Mouse (Mus musculus): ENCODE measurements around the gene Neurl1b.

The Neurl1b gene

DNA sequence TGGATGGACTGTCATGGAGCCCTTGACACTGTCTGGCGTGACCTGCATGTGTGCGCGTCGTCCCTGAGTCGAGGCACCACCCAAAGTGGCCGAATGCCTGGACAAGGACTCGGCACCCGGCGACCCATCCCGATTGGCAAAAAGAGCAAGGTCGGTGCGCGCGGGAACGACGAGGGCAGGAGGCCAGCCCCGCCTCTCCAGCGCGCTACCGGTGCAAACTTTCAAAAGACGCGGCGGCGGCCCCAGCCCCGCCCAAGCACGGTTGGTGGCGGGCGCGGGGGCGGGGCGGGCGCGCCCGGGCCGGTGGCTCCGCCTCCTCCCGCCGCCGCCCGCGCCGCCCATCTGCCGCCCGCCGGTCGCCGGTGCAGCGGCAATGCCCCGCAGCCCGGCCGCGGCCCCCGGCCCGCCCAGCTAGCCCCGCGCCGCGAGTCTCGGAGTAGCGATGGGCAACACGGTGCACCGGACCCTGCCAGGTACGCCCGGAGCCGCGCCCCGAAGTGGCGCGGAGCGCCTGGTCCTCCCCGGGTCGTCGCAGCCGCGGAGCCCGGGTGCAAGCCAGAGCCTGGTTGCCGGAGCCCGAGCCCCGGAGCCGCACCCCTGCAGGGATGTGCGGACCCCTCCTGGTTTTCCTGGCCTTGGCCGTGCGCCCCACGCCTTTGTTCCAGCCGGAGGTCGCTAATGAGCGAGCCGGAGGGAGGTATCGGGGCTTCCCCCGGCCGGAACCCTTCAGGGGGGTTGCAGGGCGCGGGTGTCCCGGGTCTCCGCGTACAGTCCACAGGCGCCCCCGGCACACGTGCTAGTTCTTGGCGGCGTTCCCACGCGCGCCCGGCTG lies at the start of gene Neurl1b:
Neurl1b (plus strand) TSS at position 307 of the 832 bp plus-strand sequence.
- peak; percentile 66 for DNase-seq (ENCODE audit: low spot score)

DNA sequence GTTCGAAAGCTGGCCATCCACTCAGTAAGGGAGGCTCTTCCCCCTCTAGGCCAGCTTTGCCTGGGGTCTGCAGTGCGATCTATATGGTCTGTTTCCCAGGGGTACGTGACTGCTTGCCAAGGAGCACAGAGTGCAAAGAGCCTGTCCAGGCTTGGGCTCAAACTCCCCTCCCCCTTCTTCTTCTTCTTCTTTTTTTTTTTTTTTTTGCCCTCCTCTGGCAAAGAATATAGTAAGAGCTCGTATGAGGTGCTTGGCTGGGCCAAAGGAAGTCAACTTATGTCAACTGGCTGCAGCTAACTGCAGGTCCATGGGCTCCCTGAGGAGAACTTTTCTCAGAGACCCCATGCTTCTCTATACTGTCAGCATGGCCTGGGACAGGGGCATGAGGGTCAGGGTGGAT lies 47.8 kb upstream of the Neurl1b start:
- no peak for DNase-seq (ENCODE audit: low spot score)

DNA sequence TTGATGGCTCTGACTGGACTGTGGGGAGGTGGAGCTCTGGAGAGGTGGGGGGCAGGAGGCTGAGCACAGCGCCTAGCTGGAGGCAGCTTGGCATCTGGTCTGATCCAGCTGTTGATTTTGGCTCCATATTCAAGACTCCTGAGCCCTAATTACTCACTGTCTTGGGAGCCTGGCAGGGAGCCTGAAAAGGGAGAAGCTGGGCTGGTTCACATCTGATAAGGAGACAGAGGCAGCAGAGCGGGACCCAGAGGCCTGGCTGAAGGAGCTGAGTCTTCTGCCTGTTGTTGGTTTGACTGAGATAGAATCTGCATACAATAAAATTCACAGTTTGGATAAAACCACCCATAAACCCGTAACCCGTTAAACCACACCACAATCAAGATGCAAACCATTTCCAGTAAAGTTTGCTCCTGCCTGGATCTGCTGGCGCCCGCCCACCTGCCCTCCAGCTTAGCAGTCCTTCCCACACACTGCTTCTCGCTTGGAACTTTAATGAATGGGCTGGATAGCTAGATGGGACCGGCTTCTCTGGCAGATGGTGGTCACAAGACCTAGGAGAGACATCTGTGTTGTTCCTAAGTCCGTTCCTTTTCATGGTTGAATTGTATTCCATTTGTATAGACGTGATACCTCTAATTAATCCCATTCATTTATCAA lies 46.2 kb upstream of the Neurl1b start:
- DNase-seq (ENCODE audit: low spot score) = peak; percentile 73

DNA sequence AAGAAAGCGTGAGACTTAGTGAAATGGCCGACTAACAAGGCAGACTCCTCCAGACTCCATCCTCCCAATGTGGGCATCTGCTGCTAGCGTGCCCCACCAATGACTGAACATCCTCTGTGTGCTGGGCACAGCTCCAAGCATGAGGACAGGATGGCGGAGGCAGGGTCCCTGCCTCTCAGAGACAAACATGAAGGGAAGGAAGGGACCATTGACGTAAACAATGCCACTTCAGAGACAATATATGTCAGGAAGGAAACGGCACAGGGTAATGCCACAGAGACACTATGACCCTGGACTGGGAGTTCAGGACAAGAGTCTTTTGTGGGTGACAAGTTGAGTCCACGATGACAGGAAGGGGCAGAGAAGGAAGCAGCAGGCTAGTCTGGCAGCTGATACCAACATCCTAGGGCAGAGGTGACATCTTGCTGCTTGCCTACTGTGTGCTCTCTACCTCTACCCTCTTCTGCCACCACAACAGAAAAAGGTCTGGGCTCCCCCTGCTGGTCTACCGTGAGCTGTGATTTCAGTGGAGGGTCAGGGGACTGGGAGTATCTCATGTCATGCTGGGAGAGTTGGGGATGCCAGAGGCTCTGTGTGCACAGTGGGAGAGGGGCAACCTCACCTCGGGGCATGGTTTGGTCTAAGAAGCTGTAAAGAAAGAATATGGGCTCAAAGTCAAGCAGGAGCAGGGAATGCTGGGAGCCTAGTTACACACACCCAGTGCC lies 43.9 kb upstream of the Neurl1b start:
- DNase-seq (ENCODE audit: low spot score) = peak; percentile 65

DNA sequence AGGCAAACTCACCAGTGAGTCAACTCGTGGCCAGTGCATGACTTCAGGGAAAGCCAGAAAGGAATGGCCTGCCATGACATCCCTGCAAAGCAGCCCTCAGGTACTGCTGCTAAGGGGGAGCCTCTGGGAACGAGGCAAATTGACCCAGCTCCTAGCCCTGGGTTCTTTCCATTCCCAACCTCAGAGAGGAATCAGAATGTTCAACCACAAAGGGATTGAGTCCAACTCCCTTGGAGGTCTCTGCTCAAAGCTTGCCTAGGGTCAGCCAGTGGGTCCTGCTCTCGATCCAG lies 43.4 kb upstream of the Neurl1b start:
- no peak for DNase-seq (ENCODE audit: low spot score)

DNA sequence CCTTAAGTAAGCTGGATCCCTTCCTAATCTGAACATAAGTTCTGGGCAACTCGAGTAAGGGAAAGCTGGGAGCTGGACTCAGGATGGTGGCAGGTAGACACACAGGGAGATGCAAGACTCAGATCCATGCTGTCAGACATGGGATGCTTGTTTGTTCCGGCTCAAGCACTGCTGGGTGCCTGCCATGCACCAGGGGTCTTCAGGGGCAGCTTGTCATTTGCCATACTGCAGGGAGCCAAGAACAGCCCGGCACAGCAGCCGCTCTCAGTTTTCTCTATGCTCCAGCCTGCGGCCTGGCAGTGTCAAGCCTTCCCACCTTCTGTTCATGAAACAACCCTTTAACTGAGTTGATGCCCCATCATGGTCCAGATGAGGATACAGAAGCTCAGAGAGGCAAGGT lies 41.4 kb upstream of the Neurl1b start:
- DNase-seq (ENCODE audit: low spot score) = no peak

DNA sequence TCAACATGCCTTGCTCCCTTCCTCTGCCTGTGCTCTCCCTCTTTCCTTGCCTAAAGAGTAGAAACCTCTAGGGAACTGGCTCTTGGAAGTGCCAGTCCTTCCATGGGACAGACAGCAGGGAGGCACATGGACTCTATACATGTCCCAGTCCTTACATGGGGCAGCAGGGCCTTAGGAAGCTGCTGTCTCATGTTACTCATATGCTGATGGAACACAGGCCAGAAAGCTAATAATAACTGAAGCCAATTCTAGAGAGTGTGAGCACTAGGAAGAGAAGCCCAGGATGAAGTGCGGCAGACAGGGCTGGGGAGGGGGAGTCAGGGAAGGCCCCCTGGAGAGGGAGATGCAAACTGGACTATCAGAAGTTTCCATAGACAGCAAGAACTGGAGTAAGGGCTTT lies 38.2 kb upstream of the Neurl1b start:
- DNase-seq (ENCODE audit: low spot score) = no peak

DNA sequence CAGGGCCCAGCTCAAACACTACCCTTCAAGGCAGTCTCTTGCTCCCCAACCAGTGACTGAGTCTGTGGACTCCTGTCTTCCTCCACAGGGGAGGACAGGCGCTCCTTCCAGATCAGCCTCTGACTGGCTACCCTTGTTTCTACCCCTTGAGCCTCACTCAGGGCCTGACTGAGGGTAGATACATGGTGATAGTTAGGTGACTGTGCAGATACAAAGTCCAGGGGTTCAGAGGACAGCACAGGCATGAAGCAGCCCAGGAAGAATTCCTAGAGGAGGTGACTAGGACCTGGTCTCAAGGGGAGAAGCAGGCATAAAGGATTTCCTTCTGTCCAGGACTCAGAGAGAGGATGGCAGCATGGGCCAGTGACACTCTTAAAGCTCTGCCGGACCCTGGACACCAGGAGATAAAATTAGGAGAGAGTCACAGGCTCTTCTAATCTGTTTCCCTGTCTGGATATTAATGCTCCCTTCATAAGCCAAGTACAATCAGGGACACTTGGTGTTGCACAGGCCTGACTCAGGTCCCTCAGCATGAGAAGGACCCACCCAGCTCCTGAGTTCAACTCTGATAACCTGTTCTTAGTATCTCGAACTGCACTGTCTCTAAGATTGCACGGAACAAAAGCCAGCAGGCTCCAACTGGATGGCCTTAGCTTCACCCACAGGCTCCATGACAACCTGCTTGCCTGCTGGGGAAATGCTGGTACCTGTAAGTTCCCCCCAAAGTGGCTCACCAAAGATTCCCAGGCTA lies 37.5 kb upstream of the Neurl1b start:
- DNase-seq (ENCODE audit: low spot score) = no peak

DNA sequence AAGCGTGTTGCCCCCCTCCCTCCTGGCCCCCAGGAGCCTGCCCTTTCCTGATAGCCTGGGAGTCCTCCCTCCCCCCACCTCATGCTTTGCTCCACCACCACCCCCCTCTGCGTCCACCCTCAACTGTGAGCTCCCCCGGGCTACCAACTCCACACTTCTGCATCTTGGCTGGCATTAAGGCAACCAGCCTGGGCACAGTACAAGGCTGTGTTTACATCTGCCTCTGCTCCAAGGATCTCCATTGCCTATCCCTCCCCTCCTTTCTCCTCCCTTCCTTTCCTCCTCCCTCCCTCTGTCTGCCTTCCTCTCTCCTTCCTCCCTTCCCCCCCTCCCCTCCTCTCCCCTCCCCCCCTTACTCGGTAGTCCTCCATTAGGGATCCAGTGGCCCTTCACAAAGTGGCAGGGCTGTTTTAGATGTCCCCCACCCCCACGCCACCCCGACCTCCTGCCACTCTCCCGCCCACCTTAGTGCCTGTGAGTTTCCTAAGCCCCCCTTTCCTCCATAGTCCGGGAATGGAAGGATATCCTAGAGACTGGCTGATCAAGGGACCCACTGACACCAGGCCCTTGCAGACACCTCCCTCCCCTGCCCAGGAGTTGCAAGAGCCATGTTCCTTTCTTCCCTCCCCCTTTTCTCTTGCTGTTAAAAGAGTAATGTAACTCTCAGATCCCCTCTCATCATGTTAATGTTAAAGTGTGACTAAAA lies 34.2 kb upstream of the Neurl1b start:
- no peak for DNase-seq (ENCODE audit: low spot score)

DNA sequence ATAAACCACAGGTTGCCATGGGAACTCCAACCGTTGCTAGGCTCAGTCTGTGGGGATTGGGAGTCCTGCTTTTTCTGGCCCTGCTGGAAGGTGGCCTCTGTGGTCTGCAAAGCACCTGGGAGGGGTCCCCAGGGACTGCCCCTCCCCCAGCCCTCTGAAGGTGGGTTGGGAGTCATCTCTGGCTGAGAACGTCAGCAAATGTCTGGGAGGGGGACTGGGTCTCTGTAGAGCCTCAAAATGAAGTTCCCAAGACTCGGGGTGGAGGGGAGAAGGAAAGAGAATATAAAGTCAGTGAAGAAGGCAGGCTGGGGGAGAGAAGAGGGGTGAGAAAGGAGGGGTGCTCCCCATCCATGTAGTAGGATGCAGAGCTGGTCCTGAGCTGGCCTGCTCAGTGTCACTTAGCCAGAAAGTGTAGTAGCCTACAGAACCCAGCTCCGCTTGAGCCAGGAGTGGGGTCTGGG lies 33.6 kb upstream of the Neurl1b start:
- DNase-seq (ENCODE audit: low spot score) = no peak

DNA sequence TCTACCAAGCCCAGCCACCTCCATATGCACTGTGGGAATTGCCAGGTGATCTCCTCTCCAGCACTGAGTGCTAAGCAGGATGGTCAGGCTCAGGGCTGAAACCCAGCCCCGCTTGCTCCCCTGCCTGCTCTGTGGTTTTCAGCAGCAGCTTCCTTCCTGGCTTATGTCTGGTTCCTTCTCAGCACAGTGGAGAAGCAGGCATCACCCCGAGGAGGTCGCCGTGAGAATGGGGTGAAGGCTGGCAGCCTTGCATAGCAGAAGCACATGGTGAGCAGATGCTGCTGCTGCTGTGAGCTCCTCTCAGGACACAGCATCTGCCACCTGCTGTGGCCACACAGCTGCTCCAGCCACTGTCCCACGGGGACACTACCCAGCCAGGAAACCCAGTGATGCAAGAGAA lies 33.0 kb upstream of the Neurl1b start:
- no peak for DNase-seq (ENCODE audit: low spot score)

DNA sequence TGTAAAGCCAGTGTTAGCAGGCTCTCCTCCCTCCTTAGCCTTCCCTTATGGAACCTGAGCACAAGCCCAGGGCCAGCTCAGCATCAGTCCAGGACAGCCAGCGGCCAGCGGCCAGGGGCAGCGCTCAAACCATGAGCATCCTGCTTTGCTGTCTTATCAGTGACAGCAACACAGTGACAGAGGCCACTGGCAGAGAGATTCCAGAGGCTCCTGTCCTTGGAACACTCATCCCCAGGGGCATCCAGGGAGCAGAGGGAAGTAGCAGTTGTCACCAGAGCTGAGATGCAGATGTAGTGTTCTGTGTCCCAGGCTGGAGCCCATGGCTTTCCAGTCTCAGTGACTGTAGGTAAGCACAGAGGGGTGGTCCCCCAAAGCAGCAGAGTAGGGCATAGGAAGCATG lies 32.5 kb upstream of the Neurl1b start:
- no peak for DNase-seq (ENCODE audit: low spot score)

DNA sequence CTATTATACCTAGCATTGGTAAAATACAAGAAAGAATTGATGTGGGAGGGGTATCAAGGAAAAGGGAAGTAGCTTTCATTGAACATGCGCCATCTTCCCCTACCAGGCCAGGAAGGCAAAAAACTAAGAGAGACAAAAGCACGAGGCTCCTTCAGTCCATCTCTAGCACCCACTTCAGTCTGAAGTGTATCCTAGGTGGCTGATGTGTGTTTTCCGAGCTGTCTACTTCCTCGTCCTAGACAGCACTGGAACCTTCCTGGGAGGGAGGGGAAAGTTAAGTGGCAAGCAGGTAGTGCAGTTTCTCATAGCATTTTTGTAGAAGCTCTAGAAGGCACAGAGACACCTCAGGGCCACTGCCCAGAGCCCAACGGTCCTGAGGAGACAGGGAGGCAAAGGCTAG lies 31.9 kb upstream of the Neurl1b start:
- no peak for DNase-seq (ENCODE audit: low spot score)

DNA sequence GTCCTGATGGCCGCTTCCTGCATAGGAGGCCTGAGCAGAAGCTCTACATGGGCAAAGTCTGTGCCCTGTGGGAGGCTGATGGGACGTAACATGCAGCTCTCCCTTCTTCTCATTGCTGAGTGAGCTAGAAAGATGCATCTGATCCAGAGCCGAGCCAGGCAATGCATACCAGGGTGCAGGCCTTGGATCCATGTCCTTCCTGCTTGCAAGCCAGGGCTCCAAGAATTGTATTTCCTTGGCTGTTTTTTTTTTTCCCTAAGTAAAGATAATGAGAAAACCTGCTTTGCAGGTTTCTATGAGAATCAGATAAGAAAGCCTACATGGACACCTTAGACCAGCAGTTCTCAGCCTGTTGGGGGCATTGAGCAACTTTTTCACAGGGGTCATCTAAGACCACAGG lies 30.5 kb upstream of the Neurl1b start:
- DNase-seq (ENCODE audit: low spot score) = no peak

DNA sequence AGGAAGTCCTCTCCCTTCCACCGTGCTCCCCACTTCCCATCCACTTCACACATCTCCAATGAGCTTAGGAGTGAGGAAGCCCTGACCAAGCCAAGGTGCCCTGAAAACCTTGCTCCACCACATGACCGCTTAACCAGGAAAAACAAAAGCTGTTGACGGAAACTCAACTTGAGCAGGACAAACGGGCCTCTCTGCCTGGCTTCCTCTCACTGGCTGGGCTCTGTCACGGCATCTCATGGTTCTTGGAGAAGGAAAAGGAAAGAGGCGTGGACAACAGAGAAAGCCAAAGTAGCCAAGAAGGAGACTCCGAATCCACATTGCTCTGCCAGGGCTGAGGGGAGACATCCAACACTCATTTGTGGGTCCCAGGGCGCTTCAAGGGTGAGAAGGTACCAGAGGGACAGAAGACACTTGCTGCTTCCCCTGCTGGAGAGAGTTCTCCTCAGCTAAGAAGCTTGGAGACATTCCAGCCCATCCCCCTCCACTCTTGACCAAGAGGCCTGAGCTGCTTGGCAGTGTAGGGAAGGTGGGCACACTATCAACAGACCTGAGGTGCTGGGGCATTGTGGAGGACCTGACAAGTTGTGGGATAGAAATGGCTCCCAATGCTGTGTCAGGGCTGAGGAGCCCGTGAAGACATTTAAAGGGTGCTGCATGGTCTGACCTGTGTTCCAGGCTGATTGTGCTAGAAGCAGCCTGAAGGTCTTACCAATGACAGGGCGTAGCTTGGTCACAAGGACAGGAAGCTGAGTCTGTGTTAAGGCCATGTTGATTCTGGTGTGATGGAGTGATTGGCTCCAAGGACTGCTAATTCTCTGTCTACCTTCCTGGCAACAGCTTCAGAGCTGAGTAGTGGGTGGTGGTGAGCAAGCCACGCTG lies 29.1 kb upstream of the Neurl1b start:
- no peak for DNase-seq (ENCODE audit: low spot score)

DNA sequence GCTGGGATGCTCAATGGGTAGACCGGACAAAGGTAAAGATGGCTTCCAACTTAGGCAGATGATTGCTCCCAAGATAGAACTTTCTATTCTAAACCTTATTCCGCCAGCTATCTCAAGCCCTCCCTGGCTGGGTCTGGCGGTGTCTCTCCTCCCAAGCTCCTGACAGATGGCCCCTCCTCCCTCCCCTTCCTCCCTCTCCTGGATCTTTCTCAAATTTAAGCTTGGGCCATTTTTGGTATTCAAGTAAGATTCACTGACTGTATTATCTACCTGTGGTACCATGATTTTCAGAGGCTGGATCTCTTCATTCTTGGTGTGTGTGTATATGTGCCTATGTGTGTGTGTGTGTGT lies 28.5 kb upstream of the Neurl1b start:
- DNase-seq (ENCODE audit: low spot score) = no peak

DNA sequence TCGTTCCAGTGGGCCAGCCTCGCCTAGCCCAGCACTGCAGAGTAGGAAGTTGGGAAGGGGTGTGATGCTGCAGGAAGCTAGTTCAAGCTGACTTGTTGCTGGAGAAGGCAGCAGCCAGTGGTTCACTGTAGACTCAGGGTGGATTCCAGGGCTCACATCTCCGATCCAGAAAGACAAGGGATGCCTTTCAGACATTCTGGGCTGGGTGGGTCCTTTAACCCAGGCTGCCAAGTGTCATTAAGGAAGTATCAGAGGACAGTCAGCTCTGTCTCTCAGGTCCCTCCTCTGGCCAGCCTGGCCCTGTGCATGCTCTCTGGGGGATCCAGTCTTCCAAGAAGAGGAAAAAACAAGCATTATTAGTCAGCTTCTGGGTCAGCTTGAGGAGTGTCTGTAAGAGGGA lies 26.5 kb upstream of the Neurl1b start:
- DNase-seq (ENCODE audit: low spot score) = no peak

DNA sequence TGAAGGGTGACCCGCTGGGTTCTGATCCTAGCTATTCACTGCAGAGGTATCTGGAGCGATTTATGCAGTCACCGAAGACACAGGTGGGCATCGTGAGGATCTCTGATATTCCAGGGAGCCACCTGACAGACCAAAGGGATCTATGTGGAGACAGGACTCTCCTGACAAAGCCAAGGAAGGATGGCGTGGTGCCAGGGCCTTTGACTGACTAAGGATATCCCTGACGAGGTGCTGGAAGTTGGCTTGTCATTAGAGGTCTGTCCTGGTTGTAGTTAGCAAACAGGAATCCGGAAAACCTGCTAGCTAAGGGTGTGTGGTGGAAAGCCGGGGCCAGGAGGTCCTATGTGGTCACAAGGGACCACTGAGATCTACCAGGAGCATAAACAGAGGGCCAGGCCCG lies 25.4 kb upstream of the Neurl1b start:
- DNase-seq (ENCODE audit: low spot score) = peak; percentile 60

DNA sequence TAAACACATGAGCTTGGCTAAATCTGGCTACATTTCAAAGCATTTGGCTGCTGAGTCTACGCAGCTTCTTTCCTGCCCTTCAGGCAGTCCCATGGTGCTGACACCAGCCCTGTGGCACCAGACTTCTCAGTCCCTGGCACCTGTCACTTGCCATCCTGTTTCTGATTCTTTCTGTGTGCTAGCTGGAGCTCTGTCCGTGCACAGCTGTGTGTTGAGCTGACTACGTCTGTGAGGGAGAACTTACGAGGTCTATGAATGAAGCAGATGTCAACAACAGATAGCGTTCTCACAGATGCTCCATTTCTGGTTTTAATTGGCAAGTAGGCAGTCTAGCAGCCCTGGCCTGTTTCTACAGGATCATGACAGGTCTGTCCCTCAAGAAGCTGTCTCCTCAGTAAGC lies 24.0 kb upstream of the Neurl1b start:
- DNase-seq (ENCODE audit: low spot score) = no peak

DNA sequence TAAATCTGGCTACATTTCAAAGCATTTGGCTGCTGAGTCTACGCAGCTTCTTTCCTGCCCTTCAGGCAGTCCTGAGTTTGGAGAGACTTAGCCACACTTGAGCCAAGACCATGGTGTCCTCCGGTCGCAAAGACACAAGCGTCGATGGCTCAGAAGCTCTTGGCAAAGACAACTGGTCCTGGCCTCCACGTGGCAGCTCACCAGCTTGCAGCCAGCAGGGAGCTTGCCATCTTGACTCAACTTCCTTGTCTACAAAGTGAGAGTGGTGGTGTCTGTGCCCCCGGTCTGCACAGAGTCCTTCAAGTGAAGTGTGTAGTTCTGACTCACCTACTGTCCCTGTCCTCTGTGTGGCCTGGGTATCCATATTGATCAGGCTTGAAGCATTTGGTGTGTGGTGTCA lies 22.3 kb upstream of the Neurl1b start:
- no peak for DNase-seq (ENCODE audit: low spot score)

DNA sequence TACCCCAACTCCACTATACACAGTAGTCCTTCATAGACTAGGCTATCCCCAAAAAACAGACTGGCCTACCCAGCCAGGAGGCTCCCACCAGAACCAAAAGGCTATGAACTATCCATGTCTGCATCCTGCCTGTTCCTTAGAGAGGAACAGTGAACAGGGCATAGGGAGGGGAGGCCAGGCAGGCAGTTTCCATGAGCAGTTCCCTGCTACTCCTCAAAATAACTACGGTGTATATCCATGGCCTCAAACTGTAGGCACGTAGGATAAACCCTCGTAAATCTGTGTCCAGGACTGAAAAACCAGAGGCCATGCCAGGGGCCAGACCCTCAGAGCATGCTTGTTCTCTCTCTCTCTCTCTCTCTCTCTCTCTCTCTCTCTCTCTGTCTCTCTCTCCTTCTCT lies 17.9 kb upstream of the Neurl1b start:
- no peak for DNase-seq (ENCODE audit: low spot score)
